Mouse (Mus musculus) cerebellum, adult 2 months (tissue): ENCODE data around the gene F13b. TPM values are rescaled to one million over a fixed set of nuclear protein-coding genes. Genes with fewer than 3 reads are reported as not detected.

Experiments used
- DNase-seq, 2 experiments: peaks; one replicate each; pipeline ENCODE4 v3.0.0; 2021
- H3K27ac ChIP-seq: fragments of 200-500 bp; 2 replicates; pipeline ENCODE4 v1.5.1; 2012; ENCODE audit warnings: low read length, control low read depth, inconsistent platforms; ENCODE audit not compliant: insufficient read depth
- H3K27me3 ChIP-seq: fragments of 200-500 bp; 2 replicates; pipeline ENCODE4 v1.6.1; 2012; ENCODE audit warnings: inconsistent platforms, mild to moderate bottlenecking, low read length, moderate library complexity; ENCODE audit not compliant: control insufficient read depth, insufficient read depth
- H3K4me1 ChIP-seq: fragments of 200-500 bp; 2 replicates; pipeline ENCODE4 v1.6.1; 2011; ENCODE audit warnings: low read length; ENCODE audit not compliant: control insufficient read depth, insufficient read depth
- H3K4me3 ChIP-seq: fragments of 200-500 bp; replicated peaks from 2 replicates; pipeline ENCODE3; 2011; ENCODE audit warnings: mild to moderate bottlenecking, low read depth, low read length, control low read depth; ENCODE audit not compliant: insufficient read depth
- CTCF ChIP-seq: fragments of 200-500 bp; IDR thresholded peaks from 2 replicates; pipeline ENCODE4 v1.5.1; 2011; ENCODE audit warnings: low read depth, mild to moderate bottlenecking, control low read depth, low read length, moderate library complexity, borderline replicate concordance; ENCODE audit not compliant: insufficient read depth
- POLR2A ChIP-seq: fragments of 200-500 bp; IDR thresholded peaks from 2 replicates; pipeline ENCODE4 v1.6.1; 2011; ENCODE audit warnings: low read length, control low read depth, borderline replicate concordance; ENCODE audit not compliant: insufficient read depth
- whole genome bisulfite sequencing: fragments of 180-500 bp; shearing (Covaris S2); methylation state at CpG from one replicate; pipeline ENCODE4 v1.1.7; 2018; 5-methylcytosine and 5-hydroxymethylcytosine counted together
- polyA plus RNA-seq: library from polyadenylated mRNA; depleted of rRNA; stranded (reverse); fragments of >200 nt; gene quantifications from 2 replicates; pipeline ENCODE4 v1.2.3, GENCODE M21; 2012; rRNA removed

F13b gene
- not detected in 2 replicates for polyA plus RNA-seq

GRCm38 (mm10) chr1:139501258-139501752, at the start of gene F13b:
TSS of gene F13b (plus strand) at chr1:139501702.
- no peak within 1 kb of the TSS for H3K27ac ChIP-seq
- H3K4me1 ChIP-seq, result no peaks in the 10 kb centered on the region
- H3K27me3 ChIP-seq, result no peaks in the 10 kb centered on the region
- DNase-seq, result no peak
- TF ChIP-seq CTCF, result no peak
- no peak for TF ChIP-seq POLR2A
- WGBS, result 89% methylated on average over 3 of the region's 3 CpGs
- H3K4me3 ChIP-seq, result no peak within 1 kb of the TSS

GRCm38 (mm10) chr1:139454340-139455225, 46.9 kb upstream of the F13b start, which contains the start of gene Aspm:
TSS of gene Aspm (plus strand) at chr1:139454772.
- DNase-seq, result peak; percentile 85 to 88
- TF ChIP-seq CTCF (no peak), POLR2A (no peak)
- no peak within 1 kb of the TSS for H3K27ac ChIP-seq
- 0 out of 2 replicates have a peak, but pooled peaks cover 3% of the 10 kb centered on the region for H3K4me1 ChIP-seq
- peak within 1 kb of the TSS; percentile 55 for H3K4me3 ChIP-seq
- no peaks in the 10 kb centered on the region for H3K27me3 ChIP-seq
- WGBS, result under 1% methylated on average over 65 of the region's 65 CpGs

- H3K4me3 ChIP-seq, result peak overlapping the region; percentile 55
- DNase-seq, result no peak
- under 1% methylated on average over 17 of the region's 17 CpGs for WGBS
- H3K4me1 ChIP-seq, result 0 out of 2 replicates have a peak, but pooled peaks cover 3% of the 10 kb centered on the region
- H3K27ac ChIP-seq, result no peak overlapping the region
- no peaks in the 10 kb centered on the region for H3K27me3 ChIP-seq
- TF ChIP-seq POLR2A (no peak), CTCF (no peak)
Observed at GRCm38 (mm10) chr1:139455226-139455869, 46.2 kb upstream of the F13b start.

GRCm38 (mm10) chr1:139460807-139461206, 40.7 kb upstream of the F13b start:
- Histone ChIP-seq H3K4me1 (no peaks in the 10 kb centered on the region), H3K27me3 (no peaks in the 10 kb centered on the region), H3K4me3 (no peak overlapping the region), H3K27ac (no peak overlapping the region)
- DNase-seq, result no peak
- WGBS, result 85% methylated on average over 5 of the region's 5 CpGs
- TF ChIP-seq CTCF, result no peak
- no peak for TF ChIP-seq POLR2A

- WGBS, result 36% methylated on average over 11 of the region's 11 CpGs
- H3K4me1 ChIP-seq, result no peaks in the 10 kb centered on the region
- DNase-seq, result peak in 1 of 2 experiments; percentile 5
- peak overlapping the region; percentile 39 for H3K4me3 ChIP-seq
- no peak for TF ChIP-seq CTCF
- TF ChIP-seq POLR2A, result no peak
- no peak overlapping the region for H3K27ac ChIP-seq
- H3K27me3 ChIP-seq, result no peaks in the 10 kb centered on the region
Observed at GRCm38 (mm10) chr1:139465936-139466335, 35.6 kb upstream of the F13b start.

- Histone ChIP-seq H3K27me3 (no peaks in the 10 kb centered on the region), H3K27ac (no peak overlapping the region), H3K4me3 (no peak overlapping the region), H3K4me1 (no peaks in the 10 kb centered on the region)
- TF ChIP-seq POLR2A (no peak), CTCF (no peak)
- DNase-seq, result no peak
- WGBS, result 55% methylated on average over 11 of the region's 11 CpGs
Observed at GRCm38 (mm10) chr1:139478898-139479297, 22.6 kb upstream of the F13b start.

GRCm38 (mm10) chr1:139480246-139480645, 21.3 kb upstream of the F13b start:
- Histone ChIP-seq H3K4me1 (no peaks in the 10 kb centered on the region), H3K27me3 (no peaks in the 10 kb centered on the region), H3K27ac (no peak overlapping the region), H3K4me3 (no peak overlapping the region)
- TF ChIP-seq CTCF (no peak), POLR2A (no peak)
- 91% methylated on average over 8 of the region's 8 CpGs for WGBS
- DNase-seq, result no peak

- H3K4me3 ChIP-seq, result no peak overlapping the region
Observed at GRCm38 (mm10) chr1:139481146-139481545, 20.4 kb upstream of the F13b start.

More at GRCm38 (mm10) chr1:139481146-139481545, 20.4 kb upstream of the F13b start:
- H3K27me3 ChIP-seq, result no peaks in the 10 kb centered on the region
- no peak overlapping the region for H3K27ac ChIP-seq
- 83% methylated on average over 4 of the region's 4 CpGs for WGBS
- DNase-seq, result no peak
- TF ChIP-seq POLR2A (no peak), CTCF (no peak)
- no peaks in the 10 kb centered on the region for H3K4me1 ChIP-seq
